Mouse (Mus musculus): Measurements from ENCODE around the gene Cd93. TPM values are rescaled to one million over a fixed set of nuclear protein-coding genes. Genes with fewer than 3 reads are reported as not detected.

The Cd93 gene
- 12.8 and 13.7 TPM in 2 replicates for polyA plus RNA-seq (2014; fragmentation: Nextera tagmentation; extraction: Ambion mirVana)

DNA sequence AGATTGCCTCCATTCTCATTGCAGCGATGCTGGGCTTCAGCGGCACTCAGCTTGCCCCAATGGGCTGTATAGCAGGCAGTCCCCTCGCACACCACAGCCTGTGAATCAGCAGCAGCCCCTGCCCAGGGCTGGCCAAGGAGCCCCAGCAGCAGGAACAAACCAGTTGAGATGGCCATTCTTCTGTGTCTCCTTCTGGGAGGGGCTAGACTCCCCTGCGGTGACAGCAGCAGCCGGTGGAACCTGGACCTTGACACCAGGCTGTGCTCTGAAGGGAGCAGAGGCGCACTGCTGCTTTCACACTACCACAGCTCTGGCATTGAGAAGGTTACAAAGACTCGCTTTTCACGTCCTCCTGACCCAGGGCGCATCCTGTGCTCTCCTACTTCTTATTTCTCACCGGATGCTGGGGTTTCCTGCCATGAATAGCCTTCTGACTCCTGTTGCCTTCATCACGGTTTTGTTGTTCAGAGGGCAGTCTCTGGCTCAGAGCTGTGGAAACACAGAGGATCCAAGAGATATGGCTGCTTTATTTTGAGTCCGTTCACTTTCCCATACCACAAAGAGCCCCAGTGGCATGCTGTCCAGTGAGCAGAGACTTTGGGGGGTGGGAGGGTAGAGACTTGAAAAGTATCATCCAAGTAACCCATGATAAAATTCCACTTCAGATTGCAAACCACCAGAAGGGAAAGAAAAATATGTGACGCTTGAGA is at the start of gene Cd93:
Cd93 (minus strand) TSS at position 315 of the 710 bp plus-strand sequence.
- no peak within 1 kb of the TSS for H3K9ac ChIP-seq (replicated peaks; ENCODE audit: low read depth, low read length)
- H3K9me3 ChIP-seq (ENCODE audit: control insufficient read depth, low read depth, low read length) = no peaks in the 10 kb centered on the region
- ATAC-seq (ENCODE audit: insufficient number of reproducible peaks, insufficient read depth, low FRiP score, low read depth) = peak; percentile 50
- no peak within 1 kb of the TSS for H3K4me2 ChIP-seq (replicated peaks; ENCODE audit: low read depth, low read length)
- 56% methylated on average over 13 of the region's 13 CpGs for WGBS
- no peaks in the 10 kb centered on the region for H3K4me1 ChIP-seq (ENCODE audit: control insufficient read depth, insufficient read depth, low read length)
- H3K4me3 ChIP-seq (ENCODE audit: low read depth, low read length) = peak within 1 kb of the TSS; percentile 10; the same call in 1 of the 2 replicates
- H3K36me3 ChIP-seq (ENCODE audit: control insufficient read depth, insufficient read depth, low read length) = no peaks in the 10 kb centered on the region
- peak within 1 kb of the TSS; percentile 35; the same call in 1 of the 2 replicates for H3K27ac ChIP-seq (ENCODE audit: low read length)
- H3K27me3 ChIP-seq (ENCODE audit: control insufficient read depth, insufficient read depth, low read length) = no peaks in the 10 kb centered on the region

DNA sequence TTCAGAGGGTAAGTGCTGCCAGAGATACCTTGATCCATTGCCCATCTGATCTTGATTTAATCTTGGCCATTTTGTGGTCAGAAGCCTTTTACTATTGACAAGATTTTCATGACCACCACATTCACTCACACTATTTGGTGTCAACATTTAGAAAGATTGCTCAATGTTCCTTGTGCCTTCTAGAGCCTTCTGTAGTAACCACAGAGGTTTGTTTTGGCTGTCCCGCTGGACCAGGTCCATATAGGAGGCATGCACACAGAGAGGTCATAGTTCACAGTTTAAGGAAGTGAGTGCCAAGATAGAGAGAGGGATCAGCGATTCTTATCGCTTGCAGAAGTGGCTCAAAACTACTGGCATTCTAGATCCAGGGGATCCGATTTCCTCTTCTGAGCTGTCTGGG is 48.7 kb upstream of the Cd93 start:
- no peak overlapping the region for H3K4me3 ChIP-seq (ENCODE audit: low read depth, low read length)
- H3K4me1 ChIP-seq (ENCODE audit: control insufficient read depth, insufficient read depth, low read length) = no peaks in the 10 kb centered on the region
- H3K36me3 ChIP-seq (ENCODE audit: control insufficient read depth, insufficient read depth, low read length) = no peaks in the 10 kb centered on the region
- no peaks in the 10 kb centered on the region for H3K9me3 ChIP-seq (ENCODE audit: control insufficient read depth, low read depth, low read length)
- H3K27ac ChIP-seq (ENCODE audit: low read length) = no peak overlapping the region
- H3K27me3 ChIP-seq (ENCODE audit: control insufficient read depth, insufficient read depth, low read length) = no peaks in the 10 kb centered on the region
- no peak overlapping the region for H3K9ac ChIP-seq (replicated peaks; ENCODE audit: low read depth, low read length)
- no peak for ATAC-seq (ENCODE audit: insufficient number of reproducible peaks, insufficient read depth, low FRiP score, low read depth)
- WGBS = 61% methylated on average over 4 of the region's 4 CpGs
- no peak overlapping the region for H3K4me2 ChIP-seq (replicated peaks; ENCODE audit: low read depth, low read length)

DNA sequence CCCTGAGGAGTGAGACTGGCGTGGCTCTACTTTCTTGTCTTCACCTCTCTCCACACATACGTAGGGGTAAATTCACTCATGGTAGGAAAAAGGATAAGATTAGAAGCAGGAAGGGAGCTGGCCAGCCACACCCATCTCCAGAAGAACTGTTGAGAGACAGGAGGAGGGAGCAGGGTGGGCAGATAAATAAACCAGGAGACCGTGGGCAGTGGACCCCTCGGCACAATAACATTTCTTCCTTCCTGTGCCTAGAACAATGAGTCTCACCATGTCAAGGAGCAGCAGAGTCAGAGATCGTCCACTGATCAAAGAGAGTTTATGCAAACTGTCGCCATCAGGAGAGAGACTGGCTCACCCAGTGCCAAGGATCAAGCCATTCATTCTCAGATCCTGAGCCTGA is 46.8 kb upstream of the Cd93 start:
- Histone ChIP-seq H3K4me1 (ENCODE audit: control insufficient read depth, insufficient read depth, low read length) (no peaks in the 10 kb centered on the region), H3K9me3 (ENCODE audit: control insufficient read depth, low read depth, low read length) (no peaks in the 10 kb centered on the region; the same call in 1 of the 2 replicates)
- ATAC-seq (ENCODE audit: insufficient number of reproducible peaks, insufficient read depth, low FRiP score, low read depth) = no peak

DNA sequence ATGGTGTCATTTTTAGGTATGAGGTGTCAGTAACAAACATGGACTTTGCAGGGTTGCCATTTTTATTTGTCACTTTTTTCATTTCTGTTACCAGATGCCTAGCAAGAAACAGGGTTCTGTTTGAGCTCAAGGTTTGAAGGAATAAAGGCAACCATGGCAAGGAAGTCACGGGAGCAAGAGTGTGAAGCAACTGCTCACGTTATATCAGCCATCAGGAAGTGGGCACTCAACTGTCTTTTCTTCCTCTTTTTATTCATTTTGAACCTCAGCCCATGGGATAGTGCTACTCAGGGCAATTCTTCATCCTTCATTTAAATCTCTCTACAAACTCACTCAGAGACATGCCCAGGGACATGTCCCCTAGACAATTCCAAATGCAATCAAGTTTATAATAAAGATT is 45.5 kb upstream of the Cd93 start:
- no peaks in the 10 kb centered on the region for H3K36me3 ChIP-seq (ENCODE audit: control insufficient read depth, insufficient read depth, low read length)
- H3K9me3 ChIP-seq (ENCODE audit: control insufficient read depth, low read depth, low read length) = no peaks in the 10 kb centered on the region; the same call in 1 of the 2 replicates
- no peak overlapping the region for H3K9ac ChIP-seq (replicated peaks; ENCODE audit: low read depth, low read length)
- ATAC-seq (ENCODE audit: insufficient number of reproducible peaks, insufficient read depth, low FRiP score, low read depth) = no peak
- WGBS = 86% methylated on average over 2 of the region's 2 CpGs
- no peak overlapping the region for H3K4me3 ChIP-seq (ENCODE audit: low read depth, low read length)
- no peaks in the 10 kb centered on the region for H3K27me3 ChIP-seq (ENCODE audit: control insufficient read depth, insufficient read depth, low read length)
- no peak overlapping the region for H3K27ac ChIP-seq (ENCODE audit: low read length)
- H3K4me1 ChIP-seq (ENCODE audit: control insufficient read depth, insufficient read depth, low read length) = no peaks in the 10 kb centered on the region
- no peak overlapping the region for H3K4me2 ChIP-seq (replicated peaks; ENCODE audit: low read depth, low read length)

More for the DNA sequence above, 46.8 kb upstream of the Cd93 start:
- no peaks in the 10 kb centered on the region for H3K27me3 ChIP-seq (ENCODE audit: control insufficient read depth, insufficient read depth, low read length)
- no peak overlapping the region for H3K27ac ChIP-seq (ENCODE audit: low read length)
- no peak overlapping the region for H3K9ac ChIP-seq (replicated peaks; ENCODE audit: low read depth, low read length)
- H3K4me2 ChIP-seq (replicated peaks; ENCODE audit: low read depth, low read length) = no peak overlapping the region
- no peak overlapping the region for H3K4me3 ChIP-seq (ENCODE audit: low read depth, low read length)
- WGBS = 43% methylated on average over 6 of the region's 6 CpGs
- no peaks in the 10 kb centered on the region for H3K36me3 ChIP-seq (ENCODE audit: control insufficient read depth, insufficient read depth, low read length)

DNA sequence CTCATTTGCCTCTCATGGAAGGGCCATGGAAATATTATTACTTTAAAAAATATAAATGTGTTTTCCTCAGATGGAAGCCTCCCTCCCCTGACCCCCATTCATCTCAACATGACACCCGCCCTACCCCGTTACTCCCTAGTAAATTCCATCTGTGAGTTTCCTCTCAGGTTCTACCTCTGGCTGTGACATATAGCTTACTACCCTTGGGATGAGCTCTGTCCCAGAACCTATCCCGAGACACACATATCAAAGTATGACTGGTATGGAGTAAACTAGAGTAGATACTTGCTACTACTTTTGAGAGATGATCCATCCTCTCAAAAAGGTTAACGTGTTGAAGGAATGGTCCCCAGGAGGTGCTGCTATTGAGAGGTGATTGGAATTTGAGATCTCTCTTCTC is 42.2 kb upstream of the Cd93 start:
- Histone ChIP-seq H3K9ac (replicated peaks; ENCODE audit: low read depth, low read length) (no peak overlapping the region), H3K36me3 (ENCODE audit: control insufficient read depth, insufficient read depth, low read length) (no peaks in the 10 kb centered on the region), H3K4me3 (ENCODE audit: low read depth, low read length) (no peak overlapping the region), H3K4me2 (replicated peaks; ENCODE audit: low read depth, low read length) (no peak overlapping the region), H3K27ac (ENCODE audit: low read length) (no peak overlapping the region), H3K27me3 (ENCODE audit: control insufficient read depth, insufficient read depth, low read length) (no peaks in the 10 kb centered on the region), H3K9me3 (ENCODE audit: control insufficient read depth, low read depth, low read length) (no peaks in the 10 kb centered on the region; the same call in 1 of the 2 replicates), H3K4me1 (ENCODE audit: control insufficient read depth, insufficient read depth, low read length) (no peaks in the 10 kb centered on the region)
- ATAC-seq (ENCODE audit: insufficient number of reproducible peaks, insufficient read depth, low FRiP score, low read depth) = no peak
- WGBS = 81% methylated on average over 4 of the region's 4 CpGs

DNA sequence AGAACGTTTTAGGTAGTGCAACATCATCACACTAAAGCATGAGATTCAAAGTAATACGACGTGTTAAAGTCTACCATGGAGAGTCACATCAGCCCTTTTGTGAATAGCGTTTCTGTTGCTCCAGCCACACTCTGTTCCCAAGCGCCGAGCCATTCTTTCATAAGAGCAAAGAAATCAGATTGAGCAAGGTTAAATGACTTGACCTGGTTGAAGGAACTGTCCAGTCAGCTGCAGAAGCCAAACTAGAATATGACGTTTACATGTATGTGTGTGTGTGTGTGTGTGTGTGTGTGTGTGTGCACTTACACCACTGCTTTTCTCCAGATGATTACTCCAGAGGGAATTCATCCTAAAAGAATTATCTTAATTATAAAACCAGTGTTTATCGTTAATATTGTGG is 37.0 kb upstream of the Cd93 start:
- Histone ChIP-seq H3K27ac (ENCODE audit: low read length) (no peak overlapping the region), H3K9ac (replicated peaks; ENCODE audit: low read depth, low read length) (no peak overlapping the region), H3K9me3 (ENCODE audit: control insufficient read depth, low read depth, low read length) (no peaks in the 10 kb centered on the region), H3K4me1 (ENCODE audit: control insufficient read depth, insufficient read depth, low read length) (no peaks in the 10 kb centered on the region), H3K4me2 (replicated peaks; ENCODE audit: low read depth, low read length) (no peak overlapping the region), H3K36me3 (ENCODE audit: control insufficient read depth, insufficient read depth, low read length) (no peaks in the 10 kb centered on the region), H3K4me3 (ENCODE audit: low read depth, low read length) (no peak overlapping the region), H3K27me3 (ENCODE audit: control insufficient read depth, insufficient read depth, low read length) (no peaks in the 10 kb centered on the region)
- no peak for ATAC-seq (ENCODE audit: insufficient number of reproducible peaks, insufficient read depth, low FRiP score, low read depth)
- WGBS = 79% methylated on average over 8 of the region's 8 CpGs

DNA sequence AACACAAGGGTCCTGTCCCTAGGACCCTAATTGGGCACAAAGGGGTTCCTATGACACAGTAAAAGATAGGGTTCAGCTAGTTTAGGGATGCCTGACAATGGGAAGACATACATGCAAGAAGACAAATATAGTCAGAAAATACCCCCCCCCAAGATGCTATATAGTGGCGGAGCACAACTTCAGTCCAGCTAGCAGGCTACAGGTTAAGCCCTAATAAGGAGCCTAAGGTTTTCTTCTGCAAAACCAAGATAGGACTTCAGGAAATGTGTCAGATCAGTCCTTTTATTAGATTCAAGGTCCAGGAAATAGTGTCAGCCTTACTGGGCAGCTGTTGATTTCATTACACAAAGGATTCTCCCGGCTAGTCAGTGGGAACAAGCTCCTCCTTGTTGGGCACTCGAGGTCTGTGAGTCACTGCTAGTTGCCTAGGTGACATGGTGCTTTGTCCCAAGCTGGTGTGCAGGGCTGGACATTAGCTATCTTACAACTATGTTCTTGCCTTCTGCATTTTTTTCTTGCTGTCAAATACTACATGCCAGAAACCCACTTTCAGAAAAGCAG is 34.9 kb upstream of the Cd93 start:
- peak; percentile 58; the same call in 1 of the 2 replicates for ATAC-seq (ENCODE audit: insufficient number of reproducible peaks, insufficient read depth, low FRiP score, low read depth)
- Histone ChIP-seq H3K27ac (ENCODE audit: low read length) (no peak overlapping the region), H3K4me1 (ENCODE audit: control insufficient read depth, insufficient read depth, low read length) (no peaks in the 10 kb centered on the region)

DNA sequence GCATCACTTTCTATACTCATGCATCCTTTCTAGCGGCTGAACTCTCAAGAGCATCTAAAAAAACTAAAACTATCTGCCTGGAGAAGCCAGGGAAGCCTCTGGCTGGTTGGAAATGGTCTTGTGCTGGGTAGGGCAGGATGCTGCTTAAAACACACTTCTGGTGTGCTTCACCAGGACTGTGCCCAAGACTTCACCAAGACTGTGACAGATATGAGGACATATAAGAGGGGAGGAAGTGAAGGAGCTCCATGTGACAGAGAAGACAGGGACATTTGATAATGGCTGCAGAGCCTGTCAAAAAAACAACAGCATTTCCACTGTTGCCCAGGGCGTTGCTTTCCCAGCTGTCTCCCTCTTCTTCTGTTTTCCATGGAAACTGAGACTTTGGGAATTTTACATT is 34.0 kb upstream of the Cd93 start:
- ATAC-seq (ENCODE audit: insufficient number of reproducible peaks, insufficient read depth, low FRiP score, low read depth) = no peak
- H3K27me3 ChIP-seq (ENCODE audit: control insufficient read depth, insufficient read depth, low read length) = no peaks in the 10 kb centered on the region

More for the DNA sequence above, 34.9 kb upstream of the Cd93 start:
- Histone ChIP-seq H3K27me3 (ENCODE audit: control insufficient read depth, insufficient read depth, low read length) (no peaks in the 10 kb centered on the region), H3K9me3 (ENCODE audit: control insufficient read depth, low read depth, low read length) (no peaks in the 10 kb centered on the region), H3K4me2 (replicated peaks; ENCODE audit: low read depth, low read length) (no peak overlapping the region), H3K9ac (replicated peaks; ENCODE audit: low read depth, low read length) (no peak overlapping the region), H3K4me3 (ENCODE audit: low read depth, low read length) (no peak overlapping the region), H3K36me3 (ENCODE audit: control insufficient read depth, insufficient read depth, low read length) (no peaks in the 10 kb centered on the region)
- 38% methylated on average over 3 of the region's 3 CpGs for WGBS

More for the DNA sequence above, 34.0 kb upstream of the Cd93 start:
- H3K4me1 ChIP-seq (ENCODE audit: control insufficient read depth, insufficient read depth, low read length) = no peaks in the 10 kb centered on the region
- H3K36me3 ChIP-seq (ENCODE audit: control insufficient read depth, insufficient read depth, low read length) = no peaks in the 10 kb centered on the region
- no peaks in the 10 kb centered on the region for H3K9me3 ChIP-seq (ENCODE audit: control insufficient read depth, low read depth, low read length)
- no peak overlapping the region for H3K4me2 ChIP-seq (replicated peaks; ENCODE audit: low read depth, low read length)
- 90% methylated on average over 2 of the region's 2 CpGs for WGBS
- no peak overlapping the region for H3K4me3 ChIP-seq (ENCODE audit: low read depth, low read length)
- H3K27ac ChIP-seq (ENCODE audit: low read length) = no peak overlapping the region
- H3K9ac ChIP-seq (replicated peaks; ENCODE audit: low read depth, low read length) = no peak overlapping the region

Measured in stomach, embryonic 14.5 days (tissue).